Comparison of ENCODE assay signal across 15 mouse cellular contexts in genomic region chr2:128138924-128139323, GRCm38 (mm10). TPM values are rescaled to one million over a fixed set of nuclear protein-coding genes. Genes with fewer than 3 reads are reported as not detected.
DNase-seq lines count a peak whose midpoint lies in the region; ATAC-seq and TF ChIP-seq lines count a peak whose summit lies in the region.
"Had no signal": no experiment of that assay in that cellular context is flagged by ENCODE, and none has a peak within 500 bp of the region (broad histone marks: within the 10 kb centered on the region; RNA-seq: fewer than 3 reads in every experiment).

No protein-coding gene starts in this region.

- H3K27ac ChIP-seq in gastrocnemius, adult 2 months: peak overlapping the region; percentile 82
- peak overlapping the region; percentile 66 for H3K27ac ChIP-seq in hindbrain, embryonic 12.5 days
- H3K27ac ChIP-seq in midbrain, embryonic 15.5 days: no peak overlapping the region
- no peak overlapping the region for H3K27ac ChIP-seq in kidney, embryonic 14.5 days (ENCODE audit: low read depth, low read length)
- H3K27ac ChIP-seq: liver, embryonic 15.5 days had no signal

- no peaks in the 10 kb centered on the region for H3K27me3 ChIP-seq in hindbrain, embryonic 12.5 days
- H3K27me3 ChIP-seq in midbrain, embryonic 15.5 days (replicated peaks): no peaks in the 10 kb centered on the region
- no peaks in the 10 kb centered on the region for H3K27me3 ChIP-seq in kidney, embryonic 14.5 days (ENCODE audit: control insufficient read depth, insufficient read depth, low read length)
- H3K27me3 ChIP-seq: liver, embryonic 15.5 days had no signal

- no peak for TF ChIP-seq POLR2A in brain, embryonic 14.5 days (IDR thresholded peaks at IDR 0.05; ENCODE audit: borderline replicate concordance, extremely low read depth, insufficient read depth, insufficient read length, poor library complexity, severe bottlenecking)

- peak; percentile 76 for ATAC-seq in hindbrain, embryonic 12.5 days (ENCODE audit: low FRiP score)
- ATAC-seq in midbrain, embryonic 15.5 days (replicated peaks): 0 out of 2 replicates have a peak, but pooled peaks have one; percentile 35
- no peak for ATAC-seq in kidney, embryonic 14.5 days (ENCODE audit: low FRiP score, low TSS enrichment)

- H3K36me3 ChIP-seq in hindbrain, embryonic 12.5 days: peaks cover 9% of the 10 kb centered on the region
- H3K36me3 ChIP-seq in midbrain, embryonic 15.5 days (replicated peaks): no peaks in the 10 kb centered on the region
- peaks cover 48% of the 10 kb centered on the region for H3K36me3 ChIP-seq in kidney, embryonic 14.5 days (ENCODE audit: control insufficient read depth, insufficient read depth, low read length)

- H3K4me3 ChIP-seq in gastrocnemius, adult 2 months: no peak overlapping the region
- no peak overlapping the region for H3K4me3 ChIP-seq in hindbrain, embryonic 12.5 days
- no peak overlapping the region for H3K4me3 ChIP-seq in midbrain, embryonic 15.5 days
- no peak overlapping the region for H3K4me3 ChIP-seq in kidney, embryonic 14.5 days (ENCODE audit: low read length)
- H3K4me3 ChIP-seq: erythroblast, embryonic 14.5 days; liver, embryonic 15.5 days had no signal

- intact Hi-C loops in gastrocnemius, adult 2 months (cut with DNase I): no loop called here

- DNase-seq in gastrocnemius, adult 2 months: no peak
- no peak for DNase-seq in gastrocnemius, adult 18-20 months (ENCODE audit: low spot score)
- DNase-seq in brain, embryonic 14.5 days (ENCODE audit: low read depth): peak; percentile 80
- DNase-seq in right cerebral cortex, postnatal 10 days (ENCODE audit: low spot score in 2 of 2): no peak
- DNase-seq: cerebellum, adult 9-10 months; embryo, embryonic 11 days; kidney, adult 8-10 months; layer of hippocampus, postnatal 36 days; lung, postnatal 10 days; right cerebral cortex, postnatal 14 days had no signal

- no peaks in the 10 kb centered on the region for H3K9me3 ChIP-seq in hindbrain, embryonic 12.5 days (replicated peaks)
- no peaks in the 10 kb centered on the region for H3K9me3 ChIP-seq in midbrain, embryonic 15.5 days
- H3K9me3 ChIP-seq in kidney, embryonic 14.5 days (ENCODE audit: control insufficient read depth, low read length): no peaks in the 10 kb centered on the region
- H3K9me3 ChIP-seq: liver, embryonic 15.5 days had no signal

- no peak for TF ChIP-seq CTCF in gastrocnemius, adult 2 months (IDR thresholded peaks at IDR 0.05)
- no peak for TF ChIP-seq CTCF in brain, embryonic 14.5 days (IDR thresholded peaks at IDR 0.05; ENCODE audit: borderline replicate concordance, extremely low read depth, insufficient read depth, insufficient read length)

- H3K4me2 ChIP-seq in hindbrain, embryonic 12.5 days (replicated peaks): no peak overlapping the region
- no peak overlapping the region for H3K4me2 ChIP-seq in midbrain, embryonic 15.5 days
- no peak overlapping the region for H3K4me2 ChIP-seq in kidney, embryonic 14.5 days (replicated peaks; ENCODE audit: low read depth, low read length)
- H3K4me2 ChIP-seq: liver, embryonic 15.5 days had no signal

- H3K9ac ChIP-seq in hindbrain, embryonic 12.5 days: no peak overlapping the region
- H3K9ac ChIP-seq in midbrain, embryonic 15.5 days: no peak overlapping the region
- H3K9ac ChIP-seq in kidney, embryonic 14.5 days (ENCODE audit: low read depth, low read length): no peak overlapping the region
- H3K9ac ChIP-seq: liver, embryonic 15.5 days had no signal

- WGBS in hindbrain, embryonic 12.5 days: 66% methylated on average over 8 of the region's 8 CpGs
- 52% methylated on average over 8 of the region's 8 CpGs for WGBS in midbrain, embryonic 15.5 days
- 58% methylated on average over 8 of the region's 8 CpGs for WGBS in kidney, embryonic 14.5 days

- peaks cover 37% of the 10 kb centered on the region for H3K4me1 ChIP-seq in hindbrain, embryonic 12.5 days
- H3K4me1 ChIP-seq in midbrain, embryonic 15.5 days: peaks cover 17% of the 10 kb centered on the region
- peaks cover 18% of the 10 kb centered on the region for H3K4me1 ChIP-seq in kidney, embryonic 14.5 days (ENCODE audit: control insufficient read depth, insufficient read depth, low read length)

RNA-seq across cellular contexts. Expression of gene Bcl2l11, which starts 13.1 kb away (rescaled TPM):
- total RNA-seq in gastrocnemius, adult 2 months (2021): 1 to 10 TPM; 5.1 to 9.0 TPM
- total RNA-seq in gastrocnemius, adult 18-20 months (2021): 1 to 10 TPM; 5.4 to 9.9 TPM
- 13.8 and 17.0 TPM in 2 replicates for polyA plus RNA-seq in brain, embryonic 14.5 days (2012; rRNA removed)
- polyA plus RNA-seq in hindbrain, embryonic 12.5 days (2016; fragmentation: Nextera tagmentation; extraction: Ambion mirVana): 26.3 and 30.5 TPM in 2 replicates
- polyA plus RNA-seq in midbrain, embryonic 15.5 days (2015; fragmentation: Nextera tagmentation; extraction: Ambion mirVana): 11.8 and 12.0 TPM in 2 replicates
- 20.0 and 31.6 TPM in 2 replicates for polyA plus RNA-seq in kidney, embryonic 14.5 days (2014; fragmentation: Nextera tagmentation; extraction: Ambion mirVana)

Comparison
In these comparisons a context has a peak if more than half of its experiments do, and no peak if none do; other contexts are left out.
1. H3K27ac ChIP-seq: peak in gastrocnemius, adult 2 months (single experiment) and hindbrain, embryonic 12.5 days (single experiment); none in midbrain, embryonic 15.5 days (single experiment) and kidney, embryonic 14.5 days (single experiment).